Mouse (Mus musculus) myocyte (in vitro differentiated cells): ENCODE results near the gene Ngf.

Source experiments
- CEBPB ChIP-seq: IDR thresholded peaks from 2 replicates; pipeline ENCODE4 v1.6.1; 2011; ENCODE audit warnings: mild to moderate bottlenecking, moderate library complexity; ENCODE audit not compliant: poor library complexity, insufficient read depth, severe bottlenecking
- MAX ChIP-seq: IDR thresholded peaks from one replicate; pipeline ENCODE4 v1.6.1; 2011; ENCODE audit warnings: low read depth, mild to moderate bottlenecking, control low read depth
- POLR2A ChIP-seq: IDR thresholded peaks from one replicate; pipeline ENCODE4 v1.6.1; 2011; ENCODE audit warnings: low read depth, mild to moderate bottlenecking, control low read depth, moderate library complexity; ENCODE audit not compliant: insufficient read length

- TF ChIP-seq POLR2A = no peak
- TF ChIP-seq MAX = no peak
- no peak for TF ChIP-seq CEBPB
These were observed 73.9 kb downstream of the Ngf start for GRCm38 (mm10) chr3:102543646-102544045.
